17 mouse cellular contexts compared by ENCODE assay signal in the genomic region with DNA sequence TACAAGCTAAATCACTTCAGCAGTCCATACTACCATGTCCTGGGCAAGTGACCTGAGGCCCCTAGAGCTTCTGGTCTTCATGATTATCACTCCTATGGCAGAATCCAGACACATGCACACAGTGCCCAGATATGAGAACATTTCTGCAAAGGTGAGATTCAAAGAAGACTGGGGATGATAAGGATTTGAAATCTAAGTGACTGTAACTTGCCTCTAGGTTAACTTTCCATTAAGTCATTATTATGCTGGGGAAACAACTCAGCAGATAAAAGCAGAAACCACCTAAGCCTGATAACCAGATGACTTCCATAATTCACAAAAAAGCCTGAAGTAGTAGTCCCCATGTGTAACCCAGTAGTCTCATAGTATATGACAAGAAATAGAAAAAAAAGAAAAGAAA. TPM values are rescaled to one million over a fixed set of nuclear protein-coding genes. Genes with fewer than 3 reads are reported as not detected.
A peak's percentile ranks its signal among the peaks of the same experiment; 100 is the strongest.
DNase-seq lines count a peak whose midpoint lies in the region; ATAC-seq and TF ChIP-seq lines count a peak whose summit lies in the region.
"Had no signal": no experiment of that assay in that cellular context is flagged by ENCODE, and none has a peak within 500 bp of the region (broad histone marks: within the 10 kb centered on the region; RNA-seq: fewer than 3 reads in every experiment).

No protein-coding gene starts in this region.

- DNase-seq in G1E (ENCODE audit: low spot score): no peak
- no peak for DNase-seq in left cerebral cortex, postnatal 10 days (ENCODE audit: extremely low spot score in 1 of 2, low spot score in 2 of 2)
- DNase-seq in layer of hippocampus, adult 9-10 months (ENCODE audit: low spot score): no peak
- DNase-seq: adrenal gland, postnatal 10 days; cerebellum, adult 11 months; cerebellum, adult 9-10 months; cerebellum, postnatal 36 days; forebrain, postnatal 0 days; gastrocnemius, postnatal 14 days had no signal

- H3K27me3 ChIP-seq in G1E (ENCODE audit: insufficient read depth, low read length): no peaks in the 10 kb centered on the region
- H3K27me3 ChIP-seq in liver, embryonic 12.5 days (replicated peaks): no peaks in the 10 kb centered on the region
- no peaks in the 10 kb centered on the region for H3K27me3 ChIP-seq in liver, embryonic 16.5 days (ENCODE audit: control insufficient read depth, insufficient read depth, low read depth, low read length)
- H3K27me3 ChIP-seq in hindbrain, embryonic 16.5 days (replicated peaks; ENCODE audit: control insufficient read depth, insufficient read depth, low read length): no peaks in the 10 kb centered on the region
- H3K27me3 ChIP-seq: forebrain, embryonic 13.5 days; heart, embryonic 12.5 days had no signal

- no peak overlapping the region for H3K4me3 ChIP-seq in G1E (ENCODE audit: low read depth, low read length)
- H3K4me3 ChIP-seq in liver, embryonic 12.5 days: no peak overlapping the region
- no peak overlapping the region for H3K4me3 ChIP-seq in liver, embryonic 16.5 days (ENCODE audit: low read depth, low read length)
- no peak overlapping the region for H3K4me3 ChIP-seq in hindbrain, embryonic 16.5 days (ENCODE audit: low read length)
- H3K4me3 ChIP-seq: embryonic facial prominence, embryonic 10.5 days; forebrain, embryonic 13.5 days; heart, embryonic 12.5 days; hindbrain, embryonic 10.5 days had no signal

- ATAC-seq in G1E (ENCODE audit: extremely low read depth, insufficient number of reproducible peaks, low FRiP score, poor library complexity, severe bottlenecking): peak; percentile 62
- ATAC-seq in liver, embryonic 12.5 days: peak; percentile 68
- ATAC-seq in liver, embryonic 16.5 days (ENCODE audit: low read depth): 0 out of 2 replicates have a peak, but pooled peaks have one; percentile 7
- no peak for ATAC-seq in hindbrain, embryonic 16.5 days
- ATAC-seq: forebrain, embryonic 13.5 days; forebrain, postnatal 0 days had no signal

- H3K9me3 ChIP-seq in G1E (replicated peaks): no peaks in the 10 kb centered on the region
- H3K9me3 ChIP-seq in liver, embryonic 12.5 days (replicated peaks): no peaks in the 10 kb centered on the region
- H3K9me3 ChIP-seq in liver, embryonic 16.5 days (replicated peaks; ENCODE audit: control insufficient read depth, low read length): no peaks in the 10 kb centered on the region
- H3K9me3 ChIP-seq in hindbrain, embryonic 16.5 days (ENCODE audit: control insufficient read depth, low read length): no peaks in the 10 kb centered on the region
- H3K9me3 ChIP-seq: embryonic facial prominence, embryonic 10.5 days; forebrain, embryonic 13.5 days; heart, embryonic 12.5 days; hindbrain, embryonic 10.5 days had no signal

- no peak overlapping the region for H3K9ac ChIP-seq in liver, embryonic 12.5 days
- no peak overlapping the region for H3K9ac ChIP-seq in liver, embryonic 16.5 days (ENCODE audit: low read depth, low read length)
- no peak overlapping the region for H3K9ac ChIP-seq in hindbrain, embryonic 16.5 days (ENCODE audit: low read depth, low read length)
- H3K9ac ChIP-seq: forebrain, embryonic 13.5 days; forebrain, postnatal 0 days; heart, embryonic 12.5 days; hindbrain, embryonic 14.5 days had no signal

- intact Hi-C loops in left cerebral cortex, postnatal 10 days (cut with DNase I): no loop called here

- TF ChIP-seq CTCF in G1E (IDR thresholded peaks at IDR 0.05; ENCODE audit: low read depth, low read length): no peak

- H3K4me2 ChIP-seq in liver, embryonic 12.5 days: no peak overlapping the region
- no peak overlapping the region for H3K4me2 ChIP-seq in liver, embryonic 16.5 days (ENCODE audit: low read depth, low read length)
- H3K4me2 ChIP-seq in hindbrain, embryonic 16.5 days (ENCODE audit: low read length): no peak overlapping the region
- H3K4me2 ChIP-seq: forebrain, embryonic 13.5 days; heart, embryonic 12.5 days; hindbrain, embryonic 14.5 days had no signal

- peaks cover 10% of the 10 kb centered on the region for H3K36me3 ChIP-seq in G1E (replicated peaks)
- no peaks in the 10 kb centered on the region for H3K36me3 ChIP-seq in liver, embryonic 12.5 days
- no peaks in the 10 kb centered on the region for H3K36me3 ChIP-seq in liver, embryonic 16.5 days (ENCODE audit: control insufficient read depth, insufficient read depth)
- H3K36me3 ChIP-seq in hindbrain, embryonic 16.5 days (ENCODE audit: control insufficient read depth, insufficient read depth, low read length): no peaks in the 10 kb centered on the region
- H3K36me3 ChIP-seq: embryonic facial prominence, embryonic 10.5 days; heart, embryonic 12.5 days; hindbrain, embryonic 10.5 days had no signal

- H3K27ac ChIP-seq in liver, embryonic 12.5 days: no peak overlapping the region
- H3K27ac ChIP-seq in liver, embryonic 16.5 days (ENCODE audit: low read length): no peak overlapping the region
- H3K27ac ChIP-seq in hindbrain, embryonic 16.5 days (ENCODE audit: low read depth, low read length): no peak overlapping the region
- H3K27ac ChIP-seq: embryonic facial prominence, embryonic 10.5 days; forebrain, embryonic 13.5 days; hindbrain, embryonic 10.5 days; hindbrain, embryonic 14.5 days had no signal

- peaks cover 22% of the 10 kb centered on the region for H3K4me1 ChIP-seq in G1E (ENCODE audit: insufficient read depth, low read depth, low read length)
- peaks cover 28% of the 10 kb centered on the region for H3K4me1 ChIP-seq in liver, embryonic 12.5 days
- peaks cover 4% of the 10 kb centered on the region for H3K4me1 ChIP-seq in liver, embryonic 16.5 days (ENCODE audit: control insufficient read depth, low read depth, low read length)
- H3K4me1 ChIP-seq in hindbrain, embryonic 16.5 days (ENCODE audit: control insufficient read depth, insufficient read depth, low read depth, low read length): no peaks in the 10 kb centered on the region

RNA-seq across cellular contexts. Expression of gene Rybp, which starts 29.0 kb away (rescaled TPM):
- 31.8 and 33.5 TPM in 2 replicates for total RNA-seq in G1E (2014; fragmentation: Nextera tagmentation)
- 19.6 and 26.2 TPM in 2 replicates for total RNA-seq in G1E (2017)
- 7.1 and 9.2 TPM in 2 replicates for polyA plus RNA-seq in G1E (2012)
- polyA plus RNA-seq in liver, embryonic 12.5 days (2016; fragmentation: Nextera tagmentation; extraction: Ambion mirVana): 9.8 and 10.0 TPM in 2 replicates
- polyA plus RNA-seq in liver, embryonic 16.5 days (2015; fragmentation: Nextera tagmentation; extraction: Ambion mirVana): 3.6 and 4.6 TPM in 2 replicates
- total RNA-seq in left cerebral cortex, postnatal 10 days (2021): 10 to 100 TPM; 52.3 to 57.9 TPM
- polyA plus RNA-seq in hindbrain, embryonic 16.5 days (2015; fragmentation: Nextera tagmentation; extraction: Ambion mirVana): 14.2 and 17.3 TPM in 2 replicates
